ENCODE assay signal across 12 mouse cellular contexts in the genomic region with DNA sequence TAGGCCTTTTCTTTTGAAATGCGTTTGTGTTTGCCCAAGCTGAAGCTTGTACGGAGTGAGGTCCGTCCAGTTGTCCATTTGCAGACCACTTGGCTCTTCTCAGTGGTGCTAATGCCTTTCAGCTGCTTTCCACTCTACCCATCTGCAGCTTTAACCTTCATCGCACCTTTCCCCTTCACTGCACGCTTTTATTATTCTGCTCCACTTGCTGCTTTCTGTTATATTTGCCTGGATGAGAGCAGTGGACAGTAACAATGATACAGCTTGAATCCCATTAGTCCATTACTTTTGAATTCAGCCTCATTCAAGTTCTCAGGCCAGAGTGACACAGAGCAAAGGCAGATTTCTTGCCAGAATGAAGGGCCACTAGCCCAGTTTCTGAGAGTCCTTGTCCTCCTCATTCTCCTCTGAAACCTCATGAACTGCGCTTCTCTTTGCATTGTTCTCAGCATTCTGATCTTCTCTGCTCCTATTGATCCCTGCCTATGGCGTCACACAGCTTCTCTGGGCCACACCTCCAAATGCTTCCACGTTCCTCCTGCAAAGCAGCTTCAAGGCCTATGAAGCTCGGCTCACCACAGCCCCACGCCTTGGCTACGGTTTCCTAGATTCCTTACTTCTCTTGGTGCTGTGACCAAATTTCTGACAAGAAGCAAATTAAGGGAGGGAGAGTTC. TPM values are rescaled to one million over a fixed set of nuclear protein-coding genes. Genes with fewer than 3 reads are reported as not detected.
DNase-seq lines count a peak whose midpoint lies in the region; ATAC-seq and TF ChIP-seq lines count a peak whose summit lies in the region.
"Had no signal": no experiment of that assay in that cellular context is flagged by ENCODE, and none has a peak within 500 bp of the region (broad histone marks: within the 10 kb centered on the region; RNA-seq: fewer than 3 reads in every experiment).

No protein-coding gene starts in this region.

- no peak for ATAC-seq in embryonic facial prominence, embryonic 11.5 days (replicated peaks; ENCODE audit: insufficient number of reproducible peaks, low FRiP score, low TSS enrichment, low read depth)
- ATAC-seq in midbrain, embryonic 12.5 days (ENCODE audit: low FRiP score, low read depth) = peak; percentile 44; the same call in 1 of the 2 replicates
- no peak for ATAC-seq in monocyte, adult 5-6 weeks (replicated peaks; ENCODE audit: insufficient number of reproducible peaks, low FRiP score, low TSS enrichment, poor library complexity, severe bottlenecking)
- ATAC-seq: intestine, postnatal 0 days had no signal

- peak; percentile 49 for DNase-seq in brain, embryonic 14.5 days (ENCODE audit: low read depth)
- peak; percentile 22 to 44 for DNase-seq in cerebellum, adult 2 months
- DNase-seq in embryonic facial prominence, embryonic 11.5 days (ENCODE audit: low spot score) = no peak
- DNase-seq in gastrocnemius, adult 2 months = no peak
- DNase-seq in gastrocnemius, postnatal 10 days = no peak
- DNase-seq: gastrocnemius, postnatal 25 days; right cerebral cortex, postnatal 25 days had no signal

- WGBS in cerebellum, adult 2 months = 35% methylated on average over 11 of the region's 11 CpGs
- WGBS in embryonic facial prominence, embryonic 11.5 days = 37% methylated on average over 11 of the region's 11 CpGs
- 40% methylated on average over 11 of the region's 11 CpGs for WGBS in midbrain, embryonic 12.5 days

- H3K4me2 ChIP-seq in embryonic facial prominence, embryonic 11.5 days (ENCODE audit: low read depth, low read length) = no peak overlapping the region
- no peak overlapping the region for H3K4me2 ChIP-seq in midbrain, embryonic 12.5 days (replicated peaks)
- H3K4me2 ChIP-seq: embryonic facial prominence, embryonic 15.5 days; heart, embryonic 15.5 days had no signal

- no peak overlapping the region for H3K4me3 ChIP-seq in cerebellum, adult 2 months (replicated peaks; ENCODE audit: insufficient read depth, low read depth, low read length)
- no peak overlapping the region for H3K4me3 ChIP-seq in embryonic facial prominence, embryonic 11.5 days (ENCODE audit: low read depth, low read length)
- H3K4me3 ChIP-seq in midbrain, embryonic 12.5 days = no peak overlapping the region
- H3K4me3 ChIP-seq in gastrocnemius, adult 2 months = no peak overlapping the region
- H3K4me3 ChIP-seq: embryonic facial prominence, embryonic 15.5 days; heart, embryonic 15.5 days had no signal

- H3K9me3 ChIP-seq in embryonic facial prominence, embryonic 11.5 days (replicated peaks; ENCODE audit: control insufficient read depth, low read length) = no peaks in the 10 kb centered on the region
- no peaks in the 10 kb centered on the region for H3K9me3 ChIP-seq in midbrain, embryonic 12.5 days
- H3K9me3 ChIP-seq: embryonic facial prominence, embryonic 15.5 days; heart, embryonic 15.5 days had no signal

- intact Hi-C loops in gastrocnemius, adult 2 months (cut with DNase I) = no loop called here

- H3K4me1 ChIP-seq in cerebellum, adult 2 months (ENCODE audit: control insufficient read depth, insufficient read depth, low read length) = no peaks in the 10 kb centered on the region; the same call in 1 of the 2 replicates
- no peaks in the 10 kb centered on the region for H3K4me1 ChIP-seq in embryonic facial prominence, embryonic 11.5 days (ENCODE audit: control insufficient read depth, insufficient read depth, low read length)
- H3K4me1 ChIP-seq in midbrain, embryonic 12.5 days = peaks cover 9% of the 10 kb centered on the region; the same call in 1 of the 2 replicates
- H3K4me1 ChIP-seq: embryonic facial prominence, embryonic 15.5 days; heart, embryonic 15.5 days had no signal

- no peak overlapping the region for H3K9ac ChIP-seq in embryonic facial prominence, embryonic 11.5 days (replicated peaks; ENCODE audit: low read length)
- H3K9ac ChIP-seq in midbrain, embryonic 12.5 days (replicated peaks) = no peak overlapping the region
- H3K9ac ChIP-seq: embryonic facial prominence, embryonic 15.5 days; heart, embryonic 15.5 days had no signal

- TF ChIP-seq CTCF in brain, embryonic 14.5 days (IDR thresholded peaks at IDR 0.05; ENCODE audit: borderline replicate concordance, extremely low read depth, insufficient read depth, insufficient read length) = no peak
- no peak for TF ChIP-seq CTCF in cerebellum, adult 2 months (IDR thresholded peaks at IDR 0.05; ENCODE audit: borderline replicate concordance, insufficient read depth, low read depth, low read length)
- no peak for TF ChIP-seq CTCF in gastrocnemius, adult 2 months (IDR thresholded peaks at IDR 0.05)

- no peak for TF ChIP-seq POLR2A in brain, embryonic 14.5 days (IDR thresholded peaks at IDR 0.05; ENCODE audit: borderline replicate concordance, extremely low read depth, insufficient read depth, insufficient read length, poor library complexity, severe bottlenecking)
- TF ChIP-seq POLR2A in cerebellum, adult 2 months (IDR thresholded peaks at IDR 0.05; ENCODE audit: borderline replicate concordance, insufficient read depth, low read length) = no peak

- H3K36me3 ChIP-seq in embryonic facial prominence, embryonic 11.5 days (replicated peaks; ENCODE audit: control insufficient read depth, insufficient read depth, low read depth, low read length) = no peaks in the 10 kb centered on the region
- H3K36me3 ChIP-seq in midbrain, embryonic 12.5 days = no peaks in the 10 kb centered on the region
- H3K36me3 ChIP-seq: embryonic facial prominence, embryonic 15.5 days; heart, embryonic 15.5 days had no signal

- H3K27ac ChIP-seq in cerebellum, adult 2 months (ENCODE audit: insufficient read depth, low read length) = no peak overlapping the region
- H3K27ac ChIP-seq in embryonic facial prominence, embryonic 11.5 days (replicated peaks; ENCODE audit: low read depth, low read length) = 0 out of 2 replicates have a peak overlapping the region, but pooled peaks have one; percentile 8
- H3K27ac ChIP-seq in midbrain, embryonic 12.5 days (replicated peaks) = no peak overlapping the region
- no peak overlapping the region for H3K27ac ChIP-seq in gastrocnemius, adult 2 months
- H3K27ac ChIP-seq: embryonic facial prominence, embryonic 15.5 days; heart, embryonic 15.5 days had no signal

- no peaks in the 10 kb centered on the region for H3K27me3 ChIP-seq in cerebellum, adult 2 months (ENCODE audit: control insufficient read depth, insufficient read depth, low read length)
- H3K27me3 ChIP-seq in embryonic facial prominence, embryonic 11.5 days (ENCODE audit: control insufficient read depth, insufficient read depth, low read length) = no peaks in the 10 kb centered on the region
- no peaks in the 10 kb centered on the region for H3K27me3 ChIP-seq in midbrain, embryonic 12.5 days
- H3K27me3 ChIP-seq: embryonic facial prominence, embryonic 15.5 days; heart, embryonic 15.5 days had no signal

RNA-seq across cellular contexts. Expression of gene Krba1, which starts 28.9 kb away (rescaled TPM):
- 48.0 and 52.3 TPM in 2 replicates for polyA plus RNA-seq in brain, embryonic 14.5 days (2012; rRNA removed)
- 50.6 and 55.3 TPM in 2 replicates for polyA plus RNA-seq in cerebellum, adult 2 months (2012; rRNA removed)
- 18.4 and 19.8 TPM in 2 replicates for polyA plus RNA-seq in embryonic facial prominence, embryonic 11.5 days (2014; fragmentation: Nextera tagmentation; extraction: Ambion mirVana)
- 26.4 and 27.8 TPM in 2 replicates for polyA plus RNA-seq in midbrain, embryonic 12.5 days (2016; fragmentation: Nextera tagmentation; extraction: Ambion mirVana)
- total RNA-seq in gastrocnemius, adult 2 months (2021) = 10 to 100 TPM; 18.7 to 21.0 TPM
- 1.1 to 4.7 TPM (median 2.1 TPM) in 3 replicates for total RNA-seq in monocyte, adult 5-6 weeks (2017)
- 10 to 100 TPM; 12.3 to 16.1 TPM for total RNA-seq in gastrocnemius, postnatal 10 days (2021)

Comparison
In these comparisons a context has a peak if more than half of its experiments do, and no peak if none do; other contexts are left out.
1. DNase-seq: peak in brain, embryonic 14.5 days (single experiment) and cerebellum, adult 2 months (2 of 2); none in embryonic facial prominence, embryonic 11.5 days (single experiment), gastrocnemius, adult 2 months (single experiment) and gastrocnemius, postnatal 10 days (single experiment).